Mouse (Mus musculus): ENCODE data around the gene Lamb3. TPM values are rescaled to one million over a fixed set of nuclear protein-coding genes. Genes with fewer than 3 reads are reported as not detected.

Lamb3 gene
- polyA plus RNA-seq, 1 experiment from 2014 or later, result 2.5 TPM

DNA sequence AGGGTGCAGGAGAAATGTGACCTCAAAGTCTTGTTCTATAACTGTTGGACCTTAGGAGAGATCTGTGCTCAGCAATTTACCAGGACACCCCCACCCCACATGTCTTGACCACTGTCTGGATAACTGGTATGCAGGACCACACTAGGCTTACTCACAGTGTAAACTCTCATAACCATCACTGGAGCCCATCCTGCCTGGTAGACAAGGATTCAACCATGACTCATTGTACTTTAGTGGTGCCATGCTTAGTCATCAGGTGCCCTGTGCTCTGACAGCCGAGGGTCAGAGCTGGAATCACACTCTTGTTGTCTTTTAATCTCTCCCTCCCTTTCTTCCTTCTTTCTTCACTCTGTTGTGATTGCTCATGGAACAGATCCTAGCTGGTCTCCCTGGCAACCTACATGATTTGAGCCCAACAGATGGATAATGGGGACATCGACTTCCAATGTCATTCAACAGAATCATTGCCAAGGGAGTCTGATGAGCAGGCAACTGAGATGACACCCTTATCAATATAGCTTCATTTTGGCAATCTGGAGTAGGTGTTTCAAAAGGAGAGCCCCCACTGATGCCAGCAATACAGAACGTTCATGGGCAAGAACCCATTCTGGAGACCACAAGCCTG, 90.8 kb downstream of the Lamb3 start:
- Histone ChIP-seq H3K36me3 (ENCODE audit: control insufficient read depth, insufficient read depth) (no peaks in the 10 kb centered on the region), H3K27me3 (replicated peaks; ENCODE audit: control insufficient read depth, insufficient read depth, low read length) (no peaks in the 10 kb centered on the region), H3K4me2 (replicated peaks; ENCODE audit: low read depth) (no peak overlapping the region), H3K4me1 (replicated peaks; ENCODE audit: control insufficient read depth, insufficient read depth, low read length) (no peaks in the 10 kb centered on the region), H3K9ac (ENCODE audit: low read depth, low read length) (no peak overlapping the region), H3K9me3 (ENCODE audit: control insufficient read depth) (no peaks in the 10 kb centered on the region), H3K27ac (ENCODE audit: low read depth, low read length) (no peak overlapping the region), H3K4me3 (ENCODE audit: low read depth, low read length) (no peak overlapping the region)
- TF ChIP-seq CTCF (IDR thresholded peaks at IDR 0.05; ENCODE audit: low read depth), result no peak
- 87% methylated on average over 3 of the region's 3 CpGs for WGBS
- no peak for ATAC-seq

DNA sequence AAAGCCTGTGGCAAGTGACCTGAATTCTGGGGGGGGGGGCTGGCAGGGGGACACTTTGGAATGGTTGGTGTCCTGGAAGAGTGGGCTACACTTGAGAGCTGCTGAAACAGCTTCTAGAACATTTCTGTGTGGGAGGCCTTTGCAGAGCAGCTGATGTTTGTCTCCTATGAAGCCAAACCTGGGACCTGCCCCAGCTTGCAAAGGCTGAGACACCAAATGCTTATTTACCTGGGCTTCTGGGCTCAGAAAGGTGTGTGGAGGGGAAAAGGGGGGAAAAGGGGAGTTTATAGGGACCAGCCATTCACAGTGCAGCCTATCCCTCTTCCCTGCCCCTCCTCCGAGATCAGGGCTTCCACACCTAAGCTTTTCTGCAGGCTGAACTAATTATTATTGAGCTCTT, 92.5 kb downstream of the Lamb3 start:
- no peaks in the 10 kb centered on the region for H3K27me3 ChIP-seq (replicated peaks; ENCODE audit: control insufficient read depth, insufficient read depth, low read length)
- no peak for TF ChIP-seq CTCF (IDR thresholded peaks at IDR 0.05; ENCODE audit: low read depth)
- no peaks in the 10 kb centered on the region for H3K9me3 ChIP-seq (ENCODE audit: control insufficient read depth)
- H3K36me3 ChIP-seq (ENCODE audit: control insufficient read depth, insufficient read depth), result no peaks in the 10 kb centered on the region
- 67% methylated on average over 1 of the region's 1 CpGs for WGBS
- H3K9ac ChIP-seq (ENCODE audit: low read depth, low read length), result no peak overlapping the region
- no peak overlapping the region for H3K4me3 ChIP-seq (ENCODE audit: low read depth, low read length)
- ATAC-seq, result no peak
- H3K27ac ChIP-seq (ENCODE audit: low read depth, low read length), result no peak overlapping the region
- H3K4me2 ChIP-seq (replicated peaks; ENCODE audit: low read depth), result no peak overlapping the region
- H3K4me1 ChIP-seq (replicated peaks; ENCODE audit: control insufficient read depth, insufficient read depth, low read length), result no peaks in the 10 kb centered on the region

DNA sequence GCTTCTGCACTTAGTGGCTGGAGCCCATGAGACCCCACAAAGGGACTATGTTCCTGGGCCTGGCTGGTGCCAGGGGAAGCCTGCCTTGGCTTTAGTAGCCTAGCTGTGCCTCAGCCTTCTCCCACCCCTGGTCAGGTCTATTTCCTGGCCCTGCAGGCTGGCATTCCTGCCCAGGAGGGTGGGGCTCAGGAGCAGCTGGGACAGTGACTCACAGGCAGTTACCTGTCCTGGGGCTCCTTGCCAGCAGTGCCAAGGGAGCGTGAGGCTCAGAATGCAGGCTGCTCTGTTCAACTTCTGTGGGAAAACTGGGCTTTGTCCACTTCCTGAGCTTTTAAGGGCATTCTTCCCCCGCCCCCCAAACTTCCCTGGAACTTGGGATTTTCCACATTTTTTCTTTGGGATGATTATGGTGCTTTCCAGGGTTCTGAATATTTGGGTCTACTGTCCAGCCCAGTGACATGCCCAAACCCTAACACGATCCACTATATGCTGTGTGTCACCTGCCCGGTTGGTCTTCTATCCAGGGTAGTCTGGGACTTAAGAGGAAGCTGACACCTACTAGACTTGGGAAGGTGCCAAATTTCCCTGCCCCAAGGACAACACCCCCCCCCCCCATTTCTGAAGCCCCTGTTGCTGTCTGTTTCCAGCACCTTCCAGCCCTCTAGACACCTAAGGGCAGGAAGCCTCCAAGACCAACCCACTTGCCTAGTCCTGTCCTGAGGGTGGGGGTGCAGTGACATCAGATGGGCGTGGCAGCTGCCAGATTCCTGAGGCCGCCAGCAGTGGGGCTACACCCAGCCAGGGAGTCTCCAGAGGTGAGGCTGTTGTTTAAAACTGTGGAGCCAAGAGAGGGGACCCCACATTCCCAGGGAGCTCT, 94.0 kb downstream of the Lamb3 start:
- peak; percentile 84 for ATAC-seq
- Histone ChIP-seq H3K9ac (ENCODE audit: low read depth, low read length) (no peak overlapping the region), H3K27ac (ENCODE audit: low read depth, low read length) (no peak overlapping the region), H3K27me3 (replicated peaks; ENCODE audit: control insufficient read depth, insufficient read depth, low read length) (no peaks in the 10 kb centered on the region), H3K4me1 (replicated peaks; ENCODE audit: control insufficient read depth, insufficient read depth, low read length) (no peaks in the 10 kb centered on the region), H3K36me3 (ENCODE audit: control insufficient read depth, insufficient read depth) (no peaks in the 10 kb centered on the region), H3K4me2 (replicated peaks; ENCODE audit: low read depth) (peak overlapping the region; percentile 24; the same call in 1 of the 2 replicates), H3K4me3 (ENCODE audit: low read depth, low read length) (no peak overlapping the region), H3K9me3 (ENCODE audit: control insufficient read depth) (no peaks in the 10 kb centered on the region)
- no peak for TF ChIP-seq CTCF (IDR thresholded peaks at IDR 0.05; ENCODE audit: low read depth)
- 41% methylated on average over 6 of the region's 6 CpGs for WGBS

DNA sequence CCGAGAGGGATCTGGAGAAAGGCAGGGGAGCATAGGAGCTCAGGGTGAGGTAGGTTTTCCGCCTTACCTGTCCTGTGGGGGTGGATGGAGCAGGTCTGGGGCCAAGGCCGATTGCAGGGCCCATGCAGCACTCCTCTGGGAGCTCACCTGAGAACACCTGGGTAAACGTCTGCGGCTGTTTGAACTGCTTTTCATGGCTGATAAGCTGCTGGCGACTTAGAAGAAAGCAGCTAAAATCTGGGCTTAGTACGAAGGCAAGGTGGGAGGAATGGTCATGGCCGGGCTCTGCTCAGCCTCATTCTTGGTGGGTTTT, 94.5 kb downstream of the Lamb3 start:
- H3K4me3 ChIP-seq (ENCODE audit: low read depth, low read length), result no peak overlapping the region
- H3K4me2 ChIP-seq (replicated peaks; ENCODE audit: low read depth), result 0 out of 2 replicates have a peak overlapping the region, but pooled peaks have one; percentile 24
- H3K9me3 ChIP-seq (ENCODE audit: control insufficient read depth), result no peaks in the 10 kb centered on the region
- H3K4me1 ChIP-seq (replicated peaks; ENCODE audit: control insufficient read depth, insufficient read depth, low read length), result no peaks in the 10 kb centered on the region
- no peak overlapping the region for H3K27ac ChIP-seq (ENCODE audit: low read depth, low read length)
- H3K36me3 ChIP-seq (ENCODE audit: control insufficient read depth, insufficient read depth), result no peaks in the 10 kb centered on the region
- H3K9ac ChIP-seq (ENCODE audit: low read depth, low read length), result no peak overlapping the region
- peak; percentile 66 for ATAC-seq
- TF ChIP-seq CTCF (IDR thresholded peaks at IDR 0.05; ENCODE audit: low read depth), result no peak
- no peaks in the 10 kb centered on the region for H3K27me3 ChIP-seq (replicated peaks; ENCODE audit: control insufficient read depth, insufficient read depth, low read length)
- WGBS, result 33% methylated on average over 8 of the region's 8 CpGs

DNA sequence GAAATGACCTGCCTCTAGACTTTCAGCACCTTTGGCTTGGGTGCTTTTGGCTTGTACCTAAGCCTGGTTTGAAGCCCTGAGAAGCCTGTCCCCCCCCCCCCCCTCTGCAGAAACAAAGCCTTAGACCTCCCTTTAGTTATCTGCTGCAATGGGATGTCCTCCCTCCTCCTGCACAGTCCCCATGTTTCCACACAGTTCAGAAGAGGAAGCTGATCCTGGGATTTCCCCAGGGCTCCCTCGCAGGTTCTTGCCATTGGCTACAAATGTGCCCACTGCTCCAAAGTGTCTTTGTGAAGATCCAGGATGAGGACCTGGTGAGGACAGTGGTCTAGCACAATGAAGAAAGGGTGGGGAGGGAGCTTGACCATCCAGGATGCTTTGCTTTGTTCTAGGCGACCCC, 95.6 kb downstream of the Lamb3 start:
- no peaks in the 10 kb centered on the region for H3K36me3 ChIP-seq (ENCODE audit: control insufficient read depth, insufficient read depth)
- no peak overlapping the region for H3K4me3 ChIP-seq (ENCODE audit: low read depth, low read length)
- ATAC-seq, result no peak
- H3K27me3 ChIP-seq (replicated peaks; ENCODE audit: control insufficient read depth, insufficient read depth, low read length), result no peaks in the 10 kb centered on the region
- TF ChIP-seq CTCF (IDR thresholded peaks at IDR 0.05; ENCODE audit: low read depth), result no peak
- WGBS, result 65% methylated on average over 2 of the region's 2 CpGs
- no peak overlapping the region for H3K27ac ChIP-seq (ENCODE audit: low read depth, low read length)
- no peak overlapping the region for H3K9ac ChIP-seq (ENCODE audit: low read depth, low read length)
- no peaks in the 10 kb centered on the region for H3K4me1 ChIP-seq (replicated peaks; ENCODE audit: control insufficient read depth, insufficient read depth, low read length)
- H3K4me2 ChIP-seq (replicated peaks; ENCODE audit: low read depth), result no peak overlapping the region
- H3K9me3 ChIP-seq (ENCODE audit: control insufficient read depth), result no peaks in the 10 kb centered on the region

DNA sequence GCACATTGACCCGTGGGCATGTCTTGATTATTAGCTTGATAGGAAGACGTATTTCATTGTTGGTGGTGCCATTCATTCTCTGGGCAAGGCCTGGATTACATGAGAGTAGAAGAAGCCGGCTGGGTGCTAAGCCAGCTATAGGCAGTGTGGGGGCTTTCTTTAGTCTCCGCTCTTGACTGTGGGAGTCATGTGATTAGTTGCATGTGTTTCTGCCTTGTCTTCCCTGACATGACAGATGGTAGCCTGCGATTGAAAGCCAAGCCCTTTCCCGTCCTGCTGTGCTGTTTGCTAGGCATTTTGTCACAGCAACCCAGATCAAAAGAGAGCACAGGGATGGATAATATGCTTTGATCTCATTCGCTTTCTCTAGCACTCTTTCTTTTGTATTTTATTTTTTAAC, 97.9 kb downstream of the Lamb3 start:
- H3K9me3 ChIP-seq (ENCODE audit: control insufficient read depth), result no peaks in the 10 kb centered on the region
- H3K4me1 ChIP-seq (replicated peaks; ENCODE audit: control insufficient read depth, insufficient read depth, low read length), result no peaks in the 10 kb centered on the region
- WGBS, result 64% methylated on average over 7 of the region's 7 CpGs
- no peaks in the 10 kb centered on the region for H3K27me3 ChIP-seq (replicated peaks; ENCODE audit: control insufficient read depth, insufficient read depth, low read length)
- no peak overlapping the region for H3K27ac ChIP-seq (ENCODE audit: low read depth, low read length)
- no peak for ATAC-seq
- no peak overlapping the region for H3K4me2 ChIP-seq (replicated peaks; ENCODE audit: low read depth)
- no peak overlapping the region for H3K9ac ChIP-seq (ENCODE audit: low read depth, low read length)
- no peak overlapping the region for H3K4me3 ChIP-seq (ENCODE audit: low read depth, low read length)
- no peak for TF ChIP-seq CTCF (IDR thresholded peaks at IDR 0.05; ENCODE audit: low read depth)
- H3K36me3 ChIP-seq (ENCODE audit: control insufficient read depth, insufficient read depth), result no peaks in the 10 kb centered on the region

All from intestine, postnatal 0 days (tissue).